Mouse (Mus musculus): ENCODE data around the gene Gm20219. TPM values are rescaled to one million over a fixed set of nuclear protein-coding genes. Genes with fewer than 3 reads are reported as not detected.
A peak's percentile ranks its signal among the peaks of the same experiment; 100 is the strongest.
"Not testable (repeated sequence)": the region's sequence is repeated elsewhere in the genome, so short reads cannot be mapped to it uniquely, and the experiment has no call there.

Gm20219 gene
- polyA plus RNA-seq, 1 experiment from 2014 or later: 10.7 TPM

DNA sequence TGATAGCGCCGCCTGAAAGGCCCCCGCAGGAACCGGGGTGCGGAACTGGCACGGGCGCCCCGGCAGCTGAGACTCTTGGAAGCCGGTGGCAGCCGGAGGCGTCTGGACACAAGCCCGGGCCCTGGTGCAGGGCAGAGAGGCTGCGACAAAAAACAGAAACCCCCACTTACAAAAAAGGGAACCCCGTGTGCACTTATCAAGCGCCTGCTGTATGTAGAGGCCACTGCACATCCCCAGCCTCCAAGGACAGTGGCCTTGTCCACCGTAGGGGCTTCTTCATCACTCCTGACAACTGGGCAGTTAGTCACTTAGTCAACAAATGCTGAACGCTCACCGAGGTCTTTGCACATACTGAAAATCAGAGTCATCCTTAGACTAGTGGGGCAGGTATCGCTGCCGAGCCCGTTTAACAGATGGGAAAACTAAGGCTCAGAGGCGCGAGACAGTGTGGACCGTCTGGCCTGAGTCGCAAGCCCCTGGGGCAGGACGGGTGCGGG is 43.7 kb downstream of the Gm20219 start:
- no peak for ATAC-seq (ENCODE audit: insufficient read depth, low FRiP score, low read depth)
- peaks cover 21% of the 10 kb centered on the region for H3K4me1 ChIP-seq
- no peaks in the 10 kb centered on the region for H3K9me3 ChIP-seq
- H3K9ac ChIP-seq: no peak overlapping the region
- peak overlapping the region; percentile 58; the same call in 1 of the 2 replicates for H3K4me2 ChIP-seq
- WGBS: 26% methylated on average over 27 of the region's 27 CpGs
- H3K27ac ChIP-seq: no peak overlapping the region
- peaks cover 49% of the 10 kb centered on the region for H3K27me3 ChIP-seq (replicated peaks)
- H3K4me3 ChIP-seq (replicated peaks): peak overlapping the region; percentile 33; the same call in 1 of the 2 replicates
- H3K36me3 ChIP-seq: no peaks in the 10 kb centered on the region

- Histone ChIP-seq H3K27me3 (replicated peaks) (peaks cover 43% of the 10 kb centered on the region), H3K9ac (no peak overlapping the region), H3K4me1 (peaks cover 20% of the 10 kb centered on the region), H3K9me3 (no peaks in the 10 kb centered on the region), H3K36me3 (no peaks in the 10 kb centered on the region), H3K4me3 (replicated peaks) (0 out of 2 replicates have a peak overlapping the region, but pooled peaks have one; percentile 0), H3K27ac (no peak overlapping the region), H3K4me2 (peak overlapping the region; percentile 14; the same call in 1 of the 2 replicates)
- ATAC-seq (ENCODE audit: insufficient read depth, low FRiP score, low read depth): no peak
- WGBS: 8% methylated on average over 31 of the region's 37 CpGs
Observed at GRCm38 (mm10) chr17:56509707-56510472, 44.3 kb downstream of the Gm20219 start.

DNA sequence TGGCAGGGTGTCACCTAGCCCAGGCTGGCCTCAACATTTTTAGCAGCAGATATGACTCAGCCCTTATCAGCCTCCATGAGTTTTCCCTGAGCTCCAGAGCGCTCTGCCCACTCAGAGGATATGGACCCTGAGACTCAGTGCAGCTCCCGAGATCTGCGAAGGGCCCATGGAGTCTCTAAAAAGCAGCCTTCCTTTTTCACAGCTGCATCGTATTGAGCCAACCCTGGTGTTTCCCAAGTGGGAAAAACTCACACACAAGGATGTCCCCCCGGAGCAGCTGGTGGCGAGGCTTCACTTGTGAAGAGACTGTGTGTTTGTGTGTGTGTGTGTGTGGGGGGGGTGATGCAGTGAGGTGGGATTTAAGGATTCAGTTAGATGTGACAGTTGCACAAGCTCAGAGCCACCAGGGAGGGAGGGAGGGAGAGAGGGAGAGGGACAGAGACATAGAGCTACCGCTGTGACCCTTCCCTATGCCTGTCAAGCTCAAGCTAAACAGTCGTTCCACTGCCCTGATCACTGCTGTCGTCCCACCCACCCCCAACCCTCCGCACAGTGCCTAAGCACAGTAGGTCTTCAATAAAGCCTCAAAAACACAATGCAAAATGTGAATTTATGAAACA is 45.1 kb downstream of the Gm20219 start:
- no peak overlapping the region for H3K27ac ChIP-seq
- 44% methylated on average over 10 of the region's 10 CpGs for WGBS
- no peak for ATAC-seq (ENCODE audit: insufficient read depth, low FRiP score, low read depth)
- peak overlapping the region; percentile 14; the same call in 1 of the 2 replicates for H3K4me2 ChIP-seq
- no peak overlapping the region for H3K4me3 ChIP-seq (replicated peaks)
- H3K9ac ChIP-seq: no peak overlapping the region
- H3K9me3 ChIP-seq: no peaks in the 10 kb centered on the region
- H3K36me3 ChIP-seq: no peaks in the 10 kb centered on the region
- peaks cover 43% of the 10 kb centered on the region for H3K27me3 ChIP-seq (replicated peaks)
- peaks cover 20% of the 10 kb centered on the region for H3K4me1 ChIP-seq

- Histone ChIP-seq H3K27ac (peak overlapping the region; percentile 95), H3K36me3 (no peaks in the 10 kb centered on the region), H3K4me1 (peaks cover 20% of the 10 kb centered on the region), H3K4me3 (replicated peaks) (peak overlapping the region; percentile 64), H3K9me3 (no peaks in the 10 kb centered on the region), H3K4me2 (peak overlapping the region; percentile 97), H3K27me3 (replicated peaks) (peaks cover 32% of the 10 kb centered on the region), H3K9ac (peak overlapping the region; percentile 85)
- ATAC-seq (ENCODE audit: insufficient read depth, low FRiP score, low read depth): peak; percentile 95
- WGBS: under 1% methylated on average over 42 of the region's 42 CpGs
Observed at GRCm38 (mm10) chr17:56507161-56508068, 46.8 kb downstream of the Gm20219 start.

DNA sequence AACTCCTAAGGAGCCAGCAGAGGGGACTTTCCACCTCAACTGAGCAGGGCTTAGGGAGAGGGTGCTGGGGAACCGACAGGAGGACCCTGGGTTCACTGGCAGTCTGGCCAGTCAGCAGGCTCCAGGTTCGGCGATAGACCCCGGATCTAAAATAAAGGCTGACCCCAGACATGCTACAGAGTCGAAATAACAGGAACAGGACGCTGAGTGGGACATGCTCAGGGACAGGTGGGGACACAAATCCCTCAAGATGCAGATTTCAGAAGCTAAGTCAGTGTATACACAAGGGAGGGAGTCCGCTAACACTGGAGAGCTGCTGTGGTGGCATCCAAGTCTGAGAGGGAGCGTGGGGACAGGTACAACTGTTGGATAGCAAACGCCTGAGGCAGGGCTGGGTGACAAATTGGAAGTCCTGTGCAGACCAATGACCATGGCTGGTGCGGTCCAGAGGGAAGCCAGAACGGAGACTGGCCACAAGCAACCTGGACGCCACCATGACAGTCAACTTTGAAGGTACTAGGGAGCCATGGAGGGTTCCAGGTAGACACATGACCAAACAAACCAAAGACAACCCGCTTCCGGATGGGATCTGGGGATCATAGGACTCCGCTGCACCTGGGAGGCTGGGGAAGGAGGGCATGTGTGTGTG is 47.6 kb downstream of the Gm20219 start:
- H3K27ac ChIP-seq: peak overlapping the region; percentile 95
- WGBS: 54% methylated on average over 15 of the region's 15 CpGs

DNA sequence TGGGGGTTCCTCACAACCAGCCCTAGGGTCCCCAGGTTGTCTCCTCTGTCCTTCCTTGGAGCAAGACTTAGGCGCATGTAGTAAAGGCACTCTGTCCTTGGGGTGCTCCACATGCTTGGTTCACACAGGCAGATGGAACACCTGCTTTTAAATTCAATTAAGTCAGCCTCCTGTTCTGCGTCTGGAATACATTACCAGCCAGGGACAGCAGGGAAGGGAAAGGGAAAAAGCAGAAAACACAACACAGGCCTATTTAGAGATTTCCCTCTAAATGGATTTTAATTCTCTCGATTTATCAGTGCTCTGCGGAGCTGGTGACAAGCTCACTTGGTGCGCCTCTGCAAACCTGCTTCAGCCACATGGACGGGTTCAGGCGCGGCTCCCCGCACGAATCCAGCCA is 48.8 kb downstream of the Gm20219 start:
- no peak overlapping the region for H3K4me3 ChIP-seq (replicated peaks)
- no peak overlapping the region for H3K9ac ChIP-seq
- no peak for ATAC-seq (ENCODE audit: insufficient read depth, low FRiP score, low read depth)
- peaks cover 7% of the 10 kb centered on the region for H3K4me1 ChIP-seq
- peaks cover 11% of the 10 kb centered on the region for H3K27me3 ChIP-seq (replicated peaks)
- 83% methylated on average over 10 of the region's 10 CpGs for WGBS
- H3K4me2 ChIP-seq: no peak overlapping the region
- no peak overlapping the region for H3K27ac ChIP-seq
- H3K9me3 ChIP-seq: no peaks in the 10 kb centered on the region
- H3K36me3 ChIP-seq: no peaks in the 10 kb centered on the region

More for the DNA sequence above, 47.6 kb downstream of the Gm20219 start:
- peak overlapping the region; percentile 97 for H3K4me2 ChIP-seq
- no peak for ATAC-seq (ENCODE audit: insufficient read depth, low FRiP score, low read depth)
- no peaks in the 10 kb centered on the region for H3K36me3 ChIP-seq
- no peak overlapping the region for H3K9ac ChIP-seq
- H3K4me1 ChIP-seq: peaks cover 18% of the 10 kb centered on the region
- H3K4me3 ChIP-seq (replicated peaks): peak overlapping the region; percentile 64
- H3K27me3 ChIP-seq (replicated peaks): peaks cover 23% of the 10 kb centered on the region
- H3K9me3 ChIP-seq: no peaks in the 10 kb centered on the region

- peaks cover 4% of the 10 kb centered on the region; the same call in 1 of the 2 replicates for H3K4me1 ChIP-seq
- H3K9me3 ChIP-seq: no peaks in the 10 kb centered on the region
- ATAC-seq (ENCODE audit: insufficient read depth, low FRiP score, low read depth): no peak
- no peaks in the 10 kb centered on the region for H3K36me3 ChIP-seq
- no peak overlapping the region for H3K4me3 ChIP-seq (replicated peaks)
- H3K27me3 ChIP-seq (replicated peaks): no peaks in the 10 kb centered on the region
- no peak overlapping the region for H3K27ac ChIP-seq
- H3K4me2 ChIP-seq: no peak overlapping the region
- WGBS: 30% methylated on average over 9 of the region's 9 CpGs
- no peak overlapping the region for H3K9ac ChIP-seq
Observed at GRCm38 (mm10) chr17:56502526-56502925, 51.7 kb downstream of the Gm20219 start.

- H3K4me2 ChIP-seq; ATAC-seq (ENCODE audit: insufficient read depth, low FRiP score, low read depth); H3K9me3 ChIP-seq; H3K4me1 ChIP-seq; H3K27ac ChIP-seq; H3K36me3 ChIP-seq; H3K9ac ChIP-seq; H3K4me3 ChIP-seq (replicated peaks); H3K27me3 ChIP-seq (replicated peaks): not testable (repeated sequence)
- WGBS: 31% methylated on average over 2 of the region's 2 CpGs
Observed at GRCm38 (mm10) chr17:56501635-56502400, 52.4 kb downstream of the Gm20219 start.

All from stomach, embryonic 15.5 days (tissue).